Mouse (Mus musculus): ENCODE results near the gene Paip2b. TPM values are rescaled to one million over a fixed set of nuclear protein-coding genes. Genes with fewer than 3 reads are reported as not detected.

The Paip2b gene
- total and polyA plus RNA-seq, 3 experiments: 26.7 to 36.3 (median 30.9) TPM

GRCm38 (mm10) chr6:83794760-83795296 is 36.7 kb downstream of the Paip2b start, which contains the start of gene Nagk (continued):
- TF ChIP-seq SMC3 (IDR thresholded peaks at IDR 0.05; ENCODE audit: low read depth, low read length) (no peak), USF1 (IDR thresholded peaks at IDR 0.05; ENCODE audit: low read depth, low read length) (peak; percentile 88), BHLHE40 (IDR thresholded peaks at IDR 0.05; ENCODE audit: low read depth, low read length) (peak; percentile 77), MXI1 (IDR thresholded peaks at IDR 0.05; ENCODE audit: low read depth, low read length) (peak; percentile 89; the same call in 1 of the 2 replicates), JUN (IDR thresholded peaks at IDR 0.05; ENCODE audit: insufficient read depth, low read depth, low read length) (no peak), MAFK (IDR thresholded peaks at IDR 0.05; ENCODE audit: insufficient replicate concordance, low read length) (no peak), MAX (IDR thresholded peaks at IDR 0.05; ENCODE audit: low read length) (peak; percentile 83), ELF1 (IDR thresholded peaks at IDR 0.05; ENCODE audit: low read depth, low read length) (peak; percentile 98), MAZ (IDR thresholded peaks at IDR 0.05; ENCODE audit: low read depth, low read length) (peak; percentile 90; the same call in 1 of the 2 replicates), ZC3H11A (IDR thresholded peaks at IDR 0.05; ENCODE audit: low read depth, low read length) (no peak), USF2 (conservative IDR thresholded peaks at IDR 0.05; ENCODE audit: low read depth, low read length) (peak; percentile 83), HCFC1 (IDR thresholded peaks at IDR 0.05; ENCODE audit: low read depth, low read length) (peak; percentile 88), RAD21 (IDR thresholded peaks at IDR 0.05; ENCODE audit: low read depth, low read length) (no peak), NELFE (IDR thresholded peaks at IDR 0.05; ENCODE audit: low read depth, low read length) (peak; percentile 83), MEF2A (IDR thresholded peaks at IDR 0.05; ENCODE audit: borderline replicate concordance, low read depth, low read length) (peak; percentile 60; the same call in 1 of the 2 replicates), EP300 (IDR thresholded peaks at IDR 0.05; ENCODE audit: low read length) (no peak)

GRCm38 (mm10) chr6:83791251-83791890 is 40.2 kb downstream of the Paip2b start:
- no peaks in the 10 kb centered on the region for H3K36me3 ChIP-seq (replicated peaks in 1 of 2; ENCODE audit: control insufficient read depth in 1 of 2, insufficient read depth in 1 of 2, low read length in 1 of 2)
- H3K4me2 ChIP-seq (ENCODE audit: insufficient read depth, low read depth, poor library complexity, severe bottlenecking): no peak overlapping the region
- dilution Hi-C loops (cut with MboI; ENCODE audit: extremely low pct_ligation_motif_present, extremely low pct_unique_long_range_greater_than_20kb, low sequenced_read_pairs): no loop called here
- H3K27ac ChIP-seq (ENCODE audit: insufficient read depth, low read depth): no peak overlapping the region
- H3K79me2 ChIP-seq (replicated peaks; ENCODE audit: control insufficient read depth, extremely low read depth, insufficient read depth, poor library complexity, severe bottlenecking): no peaks in the 10 kb centered on the region
- TF ChIP-seq RAD21 (IDR thresholded peaks at IDR 0.05; ENCODE audit: low read depth, low read length) (no peak), E2F4 (IDR thresholded peaks at IDR 0.05; ENCODE audit: insufficient replicate concordance, low read depth, low read length) (no peak), TCF12 (IDR thresholded peaks at IDR 0.05; ENCODE audit: low read depth, low read length) (no peak), NRF1 (IDR thresholded peaks at IDR 0.05; ENCODE audit: low read depth, low read length) (no peak), SMC3 (IDR thresholded peaks at IDR 0.05; ENCODE audit: low read depth, low read length) (no peak), BHLHE40 (IDR thresholded peaks at IDR 0.05; ENCODE audit: low read depth, low read length) (no peak), IRF4 (IDR thresholded peaks at IDR 0.05; ENCODE audit: low read depth, low read length) (peak; percentile 49; the same call in 1 of the 2 replicates), EP300 (IDR thresholded peaks at IDR 0.05; ENCODE audit: low read length) (peak; percentile 47; the same call in 1 of the 2 replicates), MAX (IDR thresholded peaks at IDR 0.05; ENCODE audit: low read length) (no peak), POLR2A (IDR thresholded peaks at IDR 0.05; ENCODE audit: low read depth, low read length) (no peak)
- no peak overlapping the region for H3K9ac ChIP-seq (ENCODE audit: insufficient read depth, low read depth)
- peaks cover 2% of the 10 kb centered on the region for H3K9me3 ChIP-seq (replicated peaks; ENCODE audit: low read length)
- peaks cover 2% of the 10 kb centered on the region for H3K27me3 ChIP-seq (replicated peaks)
- no peak overlapping the region for H3K4me3 ChIP-seq (replicated peaks in 1 of 3; ENCODE audit: low read depth in 2 of 3, low read length in 2 of 3, poor library complexity in 1 of 3)
- DNase-seq (ENCODE audit: extremely low read depth): peak; percentile 26
- peaks cover 15 to 36% of the 10 kb centered on the region in 2 experiments for H3K4me1 ChIP-seq (ENCODE audit: control insufficient read depth in 1 of 2, insufficient read depth in 2 of 2)
- in situ Hi-C loops (cut with MboI; ENCODE audit: low pct_ligation_motif_present, low pct_unique_long_range_greater_than_20kb, low sequenced_read_pairs): no loop called here
